Mouse (Mus musculus): ENCODE data around the gene Rnf166.

DNA sequence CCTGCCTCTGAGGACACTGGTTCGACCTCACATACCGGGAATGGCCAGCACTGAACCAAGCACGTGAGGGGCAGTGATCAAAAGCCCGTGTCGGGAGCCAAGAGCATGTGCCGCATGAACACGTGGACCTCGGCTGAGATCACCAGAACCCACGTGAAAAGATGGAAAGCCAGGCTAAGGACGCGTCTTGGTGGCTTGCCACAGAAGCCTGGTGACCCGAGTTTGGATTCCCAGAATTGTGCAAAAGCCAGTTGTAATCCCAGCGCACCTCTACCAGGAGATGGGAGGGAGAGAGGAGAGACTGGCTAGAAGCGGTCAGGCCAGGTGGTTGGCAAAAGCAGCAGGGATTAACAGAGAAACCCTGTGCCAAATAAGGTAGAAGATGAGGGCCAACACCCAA, 39.8 kb upstream of the Rnf166 start:
- no peak for TF ChIP-seq POLR2A (IDR thresholded peaks at IDR 0.05; ENCODE audit: low read depth, low read length)
- no peak for TF ChIP-seq CTCF (IDR thresholded peaks at IDR 0.05; ENCODE audit: borderline replicate concordance, insufficient read depth, low read length)
